Mouse (Mus musculus) inflammation-experienced regulatory T-cells (primary cell): Measurements from ENCODE around the gene Asna1. TPM values are rescaled to one million over a fixed set of nuclear protein-coding genes. Genes with fewer than 3 reads are reported as not detected.

ENCODE experiments used
- polyA plus RNA-seq, 2 experiments: library from polyadenylated mRNA; unstranded; fragments of 100-300 nt; shearing (Covaris generic); gene quantifications; one replicate each; pipeline ENCODE4 v1.2.1; 2017

The Asna1 gene
- polyA plus RNA-seq, result 10 to 100 TPM; 42.3 to 45.3 TPM

GRCm38 (mm10) chr8:85025098-85025932, at the start of gene Asna1:
TSS of gene Asna1 (minus strand) at chr8:85025281.

GRCm38 (mm10) chr8:85071514-85072281, 46.6 kb upstream of the Asna1 start, which contains the start of gene Dhps:
TSS of gene Dhps (plus strand) at chr8:85071757.

GRCm38 (mm10) chr8:85067982-85068381, 42.9 kb upstream of the Asna1 start, which contains the start of gene Gm5741:
TSS of gene Gm5741 (minus strand) at chr8:85067982.

GRCm38 (mm10) chr8:85059879-85060616, 35.0 kb upstream of the Asna1 start, which contains the start of gene Fbxw9:
TSS of gene Fbxw9 (plus strand) at chr8:85060055.

GRCm38 (mm10) chr8:85036718-85037365, 11.8 kb upstream of the Asna1 start, which contains the start of gene Tnpo2:
TSS of gene Tnpo2 (plus strand) at chr8:85036915.

GRCm38 (mm10) chr8:85026670-85027515, 1.8 kb upstream of the Asna1 start, which contains the start of gene Trir:
TSS of gene Trir (plus strand) at chr8:85026823.

GRCm38 (mm10) chr8:85014431-85014830, 10.7 kb downstream of the Asna1 start, which contains the start of gene Best2:
TSS of gene Best2 (minus strand) at chr8:85014531.

GRCm38 (mm10) chr8:84990349-84990748, 34.7 kb downstream of the Asna1 start, which contains the start of gene Hook2:
TSS of gene Hook2 (plus strand) at chr8:84990603.

GRCm38 (mm10) chr8:84978248-84978940, 46.7 kb downstream of the Asna1 start, which contains the start of gene Junb:
TSS of gene Junb (minus strand) at chr8:84978718.

GRCm38 (mm10) chr8:84969241-84970134, 55.6 kb downstream of the Asna1 start, which contains the start of the genes Gm49661, Prdx2 and Rnaseh2a:
TSS of gene Gm49661 (minus strand) at chr8:84969433.
TSS of gene Prdx2 (plus strand) at chr8:84969587.
TSS of gene Rnaseh2a (minus strand) at chr8:84969767.

Other genes with a start within 250 kb of the Asna1 start
- 1 to 10 TPM; 5.7 to 9.1 TPM for gene Nfix, start 224.9 kb downstream of the Asna1 start, polyA plus RNA-seq
- gene Dand5, start 202.5 kb downstream of the Asna1 start, polyA plus RNA-seq, result 1 to 10 TPM; 6.6 to 7.9 TPM
- gene Gadd45gip1, start 193.8 kb downstream of the Asna1 start, polyA plus RNA-seq, result 10 to 100 TPM; 27.3 to 37.8 TPM
- gene Rad23a, start 184.6 kb downstream of the Asna1 start, polyA plus RNA-seq, result 100 to 1,000 TPM; 152 to 202 TPM
- 100 to 1,000 TPM; 454 to 486 TPM for gene Calr, start 178.3 kb downstream of the Asna1 start, polyA plus RNA-seq
- gene Farsa, start 168.3 kb downstream of the Asna1 start, polyA plus RNA-seq, result 100 to 1,000 TPM in 1 of 2 experiments, 10 to 100 TPM in 1; 87.0 to 103 TPM
- gene Syce2, start 153.2 kb downstream of the Asna1 start, polyA plus RNA-seq, result 1 to 10 TPM; 3.8 to 4.9 TPM
- gene Gcdh, start 131.4 kb downstream of the Asna1 start, polyA plus RNA-seq, result 10 to 100 TPM; 34.2 to 47.8 TPM
- gene Klf1, start 123.4 kb downstream of the Asna1 start, polyA plus RNA-seq, result under 1 TPM in 1 of 2 experiments, not detected in 1; 0.43 TPM
- 10 to 100 TPM; 12.8 to 18.4 TPM for gene Dnase2a, start 116.7 kb downstream of the Asna1 start, polyA plus RNA-seq
- 1 to 10 TPM in 1 of 2 experiments, under 1 TPM in 1; 0.92 to 1.5 TPM for gene Mast1, start 87.9 kb downstream of the Asna1 start, polyA plus RNA-seq
- under 1 TPM; 0.06 to 0.81 TPM for gene Rtbdn, start 78.3 kb downstream of the Asna1 start, polyA plus RNA-seq
- not detected for gene Gm49661, start 55.8 kb downstream of the Asna1 start, polyA plus RNA-seq
- gene Prdx2, start 55.7 kb downstream of the Asna1 start, polyA plus RNA-seq, result 100 to 1,000 TPM; 159 to 190 TPM
- gene Rnaseh2a, start 55.5 kb downstream of the Asna1 start, polyA plus RNA-seq, result 10 to 100 TPM; 71.6 to 93.6 TPM
- 100 to 1,000 TPM; 705 to 997 TPM for gene Junb, start 46.6 kb downstream of the Asna1 start, polyA plus RNA-seq
- gene Hook2, start 34.7 kb downstream of the Asna1 start, polyA plus RNA-seq, result 10 to 100 TPM in 1 of 2 experiments, 1 to 10 TPM in 1; 9.9 to 13.0 TPM
- gene Best2, start 10.8 kb downstream of the Asna1 start, polyA plus RNA-seq, result not detected
- 100 to 1,000 TPM; 198 to 209 TPM for gene Trir, start 1.5 kb upstream of the Asna1 start, polyA plus RNA-seq
- gene Tnpo2, start 11.6 kb upstream of the Asna1 start, polyA plus RNA-seq, result 10 to 100 TPM; 27.1 to 27.2 TPM
- 1 to 10 TPM; 5.4 to 8.2 TPM for gene Fbxw9, start 34.8 kb upstream of the Asna1 start, polyA plus RNA-seq
- gene Gm5741, start 42.7 kb upstream of the Asna1 start, polyA plus RNA-seq, result 1 to 10 TPM; 1.3 to 1.8 TPM
- 100 to 1,000 TPM in 1 of 2 experiments, 10 to 100 TPM in 1; 87.4 to 118 TPM for gene Dhps, start 46.5 kb upstream of the Asna1 start, polyA plus RNA-seq
- gene Wdr83os, start 55.5 kb upstream of the Asna1 start, polyA plus RNA-seq, result 100 to 1,000 TPM; 165 to 168 TPM
- 10 to 100 TPM; 38.6 to 45.7 TPM for gene Wdr83, start 56.0 kb upstream of the Asna1 start, polyA plus RNA-seq
- 100 to 1,000 TPM; 143 to 145 TPM for gene Man2b1, start 58.0 kb upstream of the Asna1 start, polyA plus RNA-seq
- under 1 TPM in 1 of 2 experiments, not detected in 1; 0.25 TPM for gene Zfp791, start 97.8 kb upstream of the Asna1 start, polyA plus RNA-seq
- gene Cks1brt, start 126.6 kb upstream of the Asna1 start, polyA plus RNA-seq, result 1 to 10 TPM in 1 of 2 experiments, under 1 TPM in 1; 0.10 to 2.4 TPM
- not detected for gene Olfr371, start 200.7 kb upstream of the Asna1 start, polyA plus RNA-seq